Mouse (Mus musculus): ENCODE results near the gene Gm37240. TPM values are rescaled to one million over a fixed set of nuclear protein-coding genes. Genes with fewer than 3 reads are reported as not detected.

The Gm37240 gene
- total RNA-seq, 2 experiments from 2014 or later = 1.4 to 2.4 TPM

DNA sequence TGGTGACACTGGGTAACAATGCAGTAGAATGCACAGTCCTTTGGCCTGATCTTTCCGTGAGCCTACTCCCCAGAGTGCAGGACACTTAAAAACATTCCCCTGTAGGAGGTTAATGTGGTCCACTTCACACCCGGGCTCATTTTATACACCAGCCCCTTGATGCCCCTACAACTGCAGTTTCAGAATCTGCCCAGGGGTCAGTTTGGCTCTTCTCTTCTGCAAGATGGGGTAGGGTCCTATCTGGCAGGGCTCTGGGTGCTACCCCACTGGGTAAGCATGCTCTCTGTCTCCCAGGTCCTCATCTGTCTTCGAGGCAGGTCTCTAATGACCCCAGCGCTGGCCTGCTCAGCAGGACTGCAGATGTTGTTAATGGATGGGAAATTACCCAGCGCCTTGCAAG is 783.0 kb downstream of the Gm37240 start:
- Histone ChIP-seq H3K4me3 (no peak overlapping the region), H3K27ac (no peak overlapping the region)
- no peak for TF ChIP-seq CTCF (conservative IDR thresholded peaks at IDR 0.05)
- DNase-seq (ENCODE audit: low spot score in 2 of 2) = no peak

- H3K4me3 ChIP-seq = peak overlapping the region; percentile 17; the same call in 1 of the 2 replicates
- DNase-seq (ENCODE audit: low spot score in 2 of 2) = no peak
These were observed 806.3 kb downstream of the Gm37240 start for GRCm38 (mm10) chr3:85080882-85081558.

GRCm38 (mm10) chr3:85064113-85064512 is 823.2 kb downstream of the Gm37240 start:
- TF ChIP-seq CTCF (conservative IDR thresholded peaks at IDR 0.05) = no peak

More at GRCm38 (mm10) chr3:85080882-85081558, 806.3 kb downstream of the Gm37240 start:
- TF ChIP-seq CTCF (conservative IDR thresholded peaks at IDR 0.05) = no peak
- H3K27ac ChIP-seq = no peak overlapping the region

DNA sequence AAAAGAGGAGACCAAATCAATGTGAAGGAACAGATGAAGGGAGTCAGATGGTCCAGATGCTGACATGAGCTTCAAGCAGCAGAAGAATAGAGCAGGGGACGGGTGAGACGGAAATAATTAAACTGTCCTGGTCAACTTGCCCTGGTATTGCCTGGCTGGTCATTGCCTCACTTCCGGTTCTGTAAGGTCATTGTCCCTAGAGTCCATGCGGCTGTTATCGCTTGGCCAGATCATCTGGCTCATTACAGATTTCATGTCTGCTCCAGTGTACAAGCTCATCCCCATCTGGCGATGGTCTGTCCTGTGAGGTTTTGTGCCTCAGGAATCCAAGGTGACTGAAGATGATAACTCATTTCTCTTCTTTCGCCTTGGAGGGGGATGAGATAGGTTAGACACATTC is 827.2 kb downstream of the Gm37240 start:
- no peak overlapping the region for H3K27ac ChIP-seq
- no peak overlapping the region for H3K4me3 ChIP-seq
- TF ChIP-seq CTCF (conservative IDR thresholded peaks at IDR 0.05) = no peak
- no peak for DNase-seq (ENCODE audit: low spot score in 2 of 2)

More at GRCm38 (mm10) chr3:85064113-85064512, 823.2 kb downstream of the Gm37240 start:
- H3K27ac ChIP-seq = no peak overlapping the region
- no peak for DNase-seq (ENCODE audit: low spot score in 2 of 2)
- no peak overlapping the region for H3K4me3 ChIP-seq

- no peak for DNase-seq (ENCODE audit: low spot score in 2 of 2)
- Histone ChIP-seq H3K4me3 (no peak overlapping the region), H3K27ac (no peak overlapping the region)
- no peak for TF ChIP-seq CTCF (conservative IDR thresholded peaks at IDR 0.05)
These were observed 830.1 kb downstream of the Gm37240 start for GRCm38 (mm10) chr3:85057245-85057644.

DNA sequence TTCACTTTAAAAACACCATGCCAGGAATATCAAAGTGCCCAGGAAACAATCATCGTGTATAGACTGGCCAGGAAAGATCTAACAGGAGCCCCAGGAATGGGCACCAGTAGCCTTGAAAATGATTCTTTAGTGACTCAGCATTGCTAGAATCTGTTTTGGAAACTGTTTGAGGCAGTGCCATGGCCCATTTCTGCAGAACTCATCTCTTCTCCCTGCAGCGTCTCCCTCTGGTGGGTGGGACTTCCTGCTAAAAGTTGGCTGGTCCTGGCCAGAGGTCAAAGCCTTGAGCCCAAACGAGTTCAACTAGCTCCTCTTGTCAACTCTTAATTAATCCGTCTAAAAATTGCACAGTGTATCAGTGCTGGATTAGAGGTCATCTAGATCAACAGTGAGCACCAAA is 833.8 kb downstream of the Gm37240 start:
- Histone ChIP-seq H3K4me3 (no peak overlapping the region), H3K27ac (no peak overlapping the region)
- no peak for DNase-seq (ENCODE audit: low spot score in 2 of 2)
- TF ChIP-seq CTCF (conservative IDR thresholded peaks at IDR 0.05) = no peak

GRCm38 (mm10) chr3:85052196-85052595 is 835.1 kb downstream of the Gm37240 start:
- no peak for TF ChIP-seq CTCF (conservative IDR thresholded peaks at IDR 0.05)
- no peak overlapping the region for H3K27ac ChIP-seq
- DNase-seq (ENCODE audit: low spot score in 2 of 2) = no peak
- H3K4me3 ChIP-seq = no peak overlapping the region

- TF ChIP-seq CTCF (conservative IDR thresholded peaks at IDR 0.05) = no peak
- no peak for DNase-seq (ENCODE audit: low spot score in 2 of 2)
- no peak overlapping the region for H3K4me3 ChIP-seq
- H3K27ac ChIP-seq = no peak overlapping the region
These were observed 838.7 kb downstream of the Gm37240 start for GRCm38 (mm10) chr3:85048569-85048968.

DNA sequence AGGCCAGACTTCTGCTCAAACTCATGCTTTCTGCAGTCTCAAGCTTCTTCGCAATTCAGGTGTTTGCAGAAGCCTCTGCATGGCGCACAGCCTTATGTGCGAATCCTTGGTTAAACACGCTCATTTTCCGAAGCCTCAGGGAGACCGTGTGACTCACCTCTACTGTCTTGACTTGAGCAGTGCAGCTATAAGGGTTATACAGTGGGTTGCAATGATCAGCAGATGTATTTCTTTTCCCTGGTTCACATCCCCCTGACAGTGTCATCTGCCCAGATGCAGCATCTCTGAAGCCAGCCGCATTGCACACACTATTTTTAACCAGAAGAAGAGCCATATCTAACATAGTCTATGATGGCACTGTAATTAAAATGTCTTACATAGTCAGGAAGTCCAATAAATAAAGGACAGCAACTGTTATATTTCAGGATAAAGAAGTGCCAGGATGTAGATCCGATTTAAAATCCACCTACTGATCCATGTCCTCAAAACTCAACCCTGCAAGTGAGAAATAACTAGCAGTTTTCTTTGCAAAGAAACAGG is 843.6 kb downstream of the Gm37240 start:
- no peak for TF ChIP-seq CTCF (conservative IDR thresholded peaks at IDR 0.05)
- DNase-seq (ENCODE audit: low spot score in 2 of 2) = no peak
- no peak overlapping the region for H3K27ac ChIP-seq
- no peak overlapping the region for H3K4me3 ChIP-seq

DNA sequence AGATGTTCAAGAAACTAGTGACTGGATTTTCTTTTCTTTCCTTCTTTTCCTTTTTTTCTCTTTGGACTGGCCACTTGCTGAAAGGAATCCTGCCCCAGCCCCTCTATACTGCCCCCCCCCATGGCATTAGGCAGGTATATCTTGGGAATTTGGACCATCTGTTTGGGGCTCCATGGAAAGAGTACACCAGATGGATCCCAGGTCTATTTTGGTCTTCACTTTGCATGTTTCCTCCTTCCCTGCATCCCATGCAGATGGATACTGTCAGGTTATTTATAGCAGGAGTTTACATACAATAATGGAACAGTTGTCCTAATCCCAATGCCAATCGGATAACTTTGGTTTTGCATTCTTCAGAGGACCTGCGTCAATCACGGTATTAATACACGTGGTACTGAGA is 845.2 kb downstream of the Gm37240 start:
- DNase-seq (ENCODE audit: low spot score in 2 of 2) = no peak
- Histone ChIP-seq H3K4me3 (no peak overlapping the region), H3K27ac (no peak overlapping the region)
- TF ChIP-seq CTCF (conservative IDR thresholded peaks at IDR 0.05) = no peak

- no peak for DNase-seq (ENCODE audit: low spot score in 2 of 2)
- no peak overlapping the region for H3K4me3 ChIP-seq
- TF ChIP-seq CTCF (conservative IDR thresholded peaks at IDR 0.05) = no peak
- H3K27ac ChIP-seq = no peak overlapping the region
These were observed 858.2 kb downstream of the Gm37240 start for GRCm38 (mm10) chr3:85029141-85029540.

GRCm38 (mm10) chr3:85024817-85025705 is 862.3 kb downstream of the Gm37240 start:
- H3K4me3 ChIP-seq = no peak overlapping the region
- H3K27ac ChIP-seq = peak overlapping the region; percentile 74

GRCm38 (mm10) chr3:85024237-85024636 is 863.1 kb downstream of the Gm37240 start:
- no peak for TF ChIP-seq CTCF (conservative IDR thresholded peaks at IDR 0.05)
- no peak for DNase-seq (ENCODE audit: low spot score in 2 of 2)
- H3K27ac ChIP-seq = peak overlapping the region; percentile 74
- no peak overlapping the region for H3K4me3 ChIP-seq

More at GRCm38 (mm10) chr3:85024817-85025705, 862.3 kb downstream of the Gm37240 start:
- DNase-seq (ENCODE audit: low spot score in 2 of 2) = peak; percentile 53 to 72
- TF ChIP-seq CTCF (conservative IDR thresholded peaks at IDR 0.05) = no peak
